Mouse (Mus musculus) C2C12 (cell line): ENCODE data around the gene March9.

Experiments used
- CEBPB ChIP-seq: IDR thresholded peaks from one replicate; pipeline ENCODE4 v1.6.1; 2011; ENCODE audit warnings: low read depth, mild to moderate bottlenecking, control low read depth, moderate library complexity
- CTCF ChIP-seq: IDR thresholded peaks from one replicate; pipeline ENCODE4 v1.5.1; 2011; ENCODE audit not compliant: control insufficient read depth, insufficient read depth, insufficient read length
- MAX ChIP-seq: IDR thresholded peaks from one replicate; pipeline ENCODE4 v1.6.1; 2011; ENCODE audit warnings: mild to moderate bottlenecking, control low read depth
- USF1 ChIP-seq: IDR thresholded peaks from one replicate; pipeline ENCODE4 v1.6.1; 2011; ENCODE audit warnings: low read depth, mild to moderate bottlenecking, control low read depth, moderate library complexity

GRCm38 (mm10) chr10:127048608-127049394 is 11.2 kb downstream of the March9 start:
- TF ChIP-seq USF1, result no peak
- no peak for TF ChIP-seq CTCF
- no peak for TF ChIP-seq MAX
- no peak for TF ChIP-seq CEBPB
